Comparison of ENCODE assay signal across 18 mouse cellular contexts in the genomic region with DNA sequence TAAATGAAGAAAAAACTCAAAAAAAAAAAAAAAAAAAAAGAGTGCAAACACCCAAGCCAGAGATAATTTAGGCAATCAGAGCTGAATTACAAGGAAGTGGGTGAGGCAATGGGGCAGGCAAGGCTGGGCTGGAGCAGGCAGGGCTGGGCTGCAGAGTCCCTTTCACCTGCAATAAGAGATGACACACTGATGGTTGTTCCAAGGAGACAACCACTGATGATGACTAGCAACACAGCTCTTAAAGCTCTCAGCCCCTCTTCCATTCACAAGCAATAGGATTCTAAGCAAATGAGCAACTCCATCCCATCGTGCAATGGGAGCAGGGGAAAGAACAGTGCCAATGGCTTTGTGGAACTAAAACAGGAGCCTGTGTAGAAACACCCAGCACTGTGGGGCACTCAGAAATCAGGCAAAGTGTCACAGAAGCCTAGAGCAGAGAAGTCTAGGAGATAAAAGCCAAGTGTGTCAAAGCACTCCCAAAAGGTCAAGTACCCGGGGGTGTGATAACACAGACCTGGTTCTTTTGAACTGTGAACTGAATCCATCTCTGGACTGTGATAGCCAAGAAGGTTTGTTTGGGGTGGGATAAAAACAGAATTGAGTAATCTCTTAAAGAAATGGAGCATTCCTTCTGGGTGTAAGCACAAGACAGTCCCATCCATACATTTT. TPM values are rescaled to one million over a fixed set of nuclear protein-coding genes. Genes with fewer than 3 reads are reported as not detected.
DNase-seq lines count a peak whose midpoint lies in the region; ATAC-seq and TF ChIP-seq lines count a peak whose summit lies in the region.
"Had no signal": no experiment of that assay in that cellular context is flagged by ENCODE, and none has a peak within 500 bp of the region (broad histone marks: within the 10 kb centered on the region; RNA-seq: fewer than 3 reads in every experiment).

No protein-coding gene starts in this region.

- ATAC-seq in heart, embryonic 12.5 days (ENCODE audit: insufficient number of reproducible peaks, low FRiP score): no peak
- no peak for ATAC-seq in lung, postnatal 0 days
- ATAC-seq in intestine, embryonic 15.5 days: 0 out of 2 replicates have a peak, but pooled peaks have one; percentile 60
- ATAC-seq in hindbrain, embryonic 13.5 days (ENCODE audit: low FRiP score): no peak
- ATAC-seq: forebrain, embryonic 14.5 days had no signal

- H3K36me3 ChIP-seq in heart, embryonic 12.5 days: peaks cover 56% of the 10 kb centered on the region
- H3K36me3 ChIP-seq in lung, postnatal 0 days (ENCODE audit: insufficient read depth, low read length): peaks cover 9% of the 10 kb centered on the region; the same call in 1 of the 2 replicates
- peaks cover 6% of the 10 kb centered on the region for H3K36me3 ChIP-seq in intestine, embryonic 15.5 days
- H3K36me3 ChIP-seq in small intestine, adult 2 months (ENCODE audit: control insufficient read depth, insufficient read depth, low read length): peaks cover 42% of the 10 kb centered on the region
- peaks cover 41% of the 10 kb centered on the region for H3K36me3 ChIP-seq in hindbrain, embryonic 13.5 days

- TF ChIP-seq CTCF in lung, postnatal 0 days (IDR thresholded peaks at IDR 0.05): no peak
- TF ChIP-seq CTCF in lung, adult 2 months (IDR thresholded peaks at IDR 0.05; ENCODE audit: insufficient read depth, low read length): no peak
- TF ChIP-seq CTCF in small intestine, adult 2 months (IDR thresholded peaks at IDR 0.05; ENCODE audit: extremely low read depth, insufficient read length, insufficient replicate concordance, low read depth, low read length): no peak

- H3K4me1 ChIP-seq in heart, embryonic 12.5 days (replicated peaks): peaks cover 13% of the 10 kb centered on the region
- peaks cover 5% of the 10 kb centered on the region; the same call in 1 of the 2 replicates for H3K4me1 ChIP-seq in lung, postnatal 0 days (ENCODE audit: insufficient read depth, low read depth, low read length)
- H3K4me1 ChIP-seq in lung, adult 2 months (ENCODE audit: control insufficient read depth, insufficient read depth, low read length): peaks cover 4% of the 10 kb centered on the region
- H3K4me1 ChIP-seq in intestine, embryonic 15.5 days (replicated peaks): peaks cover 3% of the 10 kb centered on the region; the same call in 1 of the 2 replicates
- peaks cover 19% of the 10 kb centered on the region for H3K4me1 ChIP-seq in small intestine, adult 2 months (ENCODE audit: control insufficient read depth, insufficient read depth, insufficient read length, low read length)
- peaks cover 17% of the 10 kb centered on the region for H3K4me1 ChIP-seq in hindbrain, embryonic 13.5 days (replicated peaks)
- H3K4me1 ChIP-seq: stomach, embryonic 15.5 days had no signal

- no peak overlapping the region for H3K4me3 ChIP-seq in heart, embryonic 12.5 days
- H3K4me3 ChIP-seq in lung, postnatal 0 days (ENCODE audit: low read depth, low read length): no peak overlapping the region
- H3K4me3 ChIP-seq in lung, adult 2 months (replicated peaks; ENCODE audit: extremely low read depth, low read depth, low read length): no peak overlapping the region
- H3K4me3 ChIP-seq in intestine, embryonic 15.5 days (replicated peaks): no peak overlapping the region
- H3K4me3 ChIP-seq in small intestine, adult 2 months (ENCODE audit: low read depth, low read length): no peak overlapping the region
- no peak overlapping the region for H3K4me3 ChIP-seq in hindbrain, embryonic 13.5 days
- H3K4me3 ChIP-seq: erythroblast, embryonic 14.5 days; hindbrain, embryonic 15.5 days; stomach, embryonic 15.5 days had no signal

- peak; percentile 24 to 38 for DNase-seq in heart, adult 18-20 months
- DNase-seq in lung, postnatal 0 days (ENCODE audit: low spot score): peak; percentile 44
- DNase-seq in lung, adult 2 months: no peak
- no peak for DNase-seq in right cerebral cortex, postnatal 25 days
- DNase-seq: cerebellum, adult 2 months; heart, postnatal 14 days; kidney, adult 8-10 months; retina, postnatal 1 day had no signal

- no peak overlapping the region for H3K4me2 ChIP-seq in heart, embryonic 12.5 days
- no peak overlapping the region for H3K4me2 ChIP-seq in lung, postnatal 0 days (replicated peaks; ENCODE audit: low read depth, low read length)
- no peak overlapping the region for H3K4me2 ChIP-seq in intestine, embryonic 15.5 days (replicated peaks)
- H3K4me2 ChIP-seq in hindbrain, embryonic 13.5 days: no peak overlapping the region
- H3K4me2 ChIP-seq: hindbrain, embryonic 15.5 days; midbrain, embryonic 11.5 days; stomach, embryonic 15.5 days had no signal

- 29% methylated on average over 2 of the region's 2 CpGs for WGBS in heart, embryonic 12.5 days
- 56% methylated on average over 2 of the region's 2 CpGs for WGBS in lung, postnatal 0 days
- 59% methylated on average over 2 of the region's 2 CpGs for WGBS in lung, adult 2 months
- WGBS in intestine, embryonic 15.5 days: 75% methylated on average over 2 of the region's 2 CpGs
- 33% methylated on average over 2 of the region's 2 CpGs for WGBS in small intestine, adult 2 months
- 83% methylated on average over 2 of the region's 2 CpGs for WGBS in hindbrain, embryonic 13.5 days

- no peaks in the 10 kb centered on the region for H3K27me3 ChIP-seq in heart, embryonic 12.5 days (replicated peaks)
- H3K27me3 ChIP-seq in lung, postnatal 0 days (replicated peaks; ENCODE audit: insufficient read depth, low read length): no peaks in the 10 kb centered on the region
- no peaks in the 10 kb centered on the region for H3K27me3 ChIP-seq in intestine, embryonic 15.5 days (replicated peaks)
- no peaks in the 10 kb centered on the region for H3K27me3 ChIP-seq in small intestine, adult 2 months (ENCODE audit: control insufficient read depth, insufficient read depth, low read length)
- no peaks in the 10 kb centered on the region for H3K27me3 ChIP-seq in hindbrain, embryonic 13.5 days
- H3K27me3 ChIP-seq: hindbrain, embryonic 15.5 days; stomach, embryonic 15.5 days had no signal

- TF ChIP-seq EP300 in lung, postnatal 0 days (IDR thresholded peaks at IDR 0.05): no peak

- H3K27ac ChIP-seq in heart, embryonic 12.5 days (ENCODE audit: poor library complexity, severe bottlenecking): no peak overlapping the region
- no peak overlapping the region for H3K27ac ChIP-seq in lung, postnatal 0 days (ENCODE audit: low read length)
- H3K27ac ChIP-seq in intestine, embryonic 15.5 days: no peak overlapping the region; the same call in 1 of the 2 replicates
- peak overlapping the region; percentile 76 for H3K27ac ChIP-seq in small intestine, adult 2 months (ENCODE audit: insufficient read depth, low read depth, low read length)
- no peak overlapping the region for H3K27ac ChIP-seq in hindbrain, embryonic 13.5 days
- H3K27ac ChIP-seq: hindbrain, embryonic 15.5 days; stomach, embryonic 15.5 days had no signal

- TF ChIP-seq POLR2A in lung, adult 2 months (IDR thresholded peaks at IDR 0.05; ENCODE audit: borderline replicate concordance, extremely low read depth, low read depth, low read length): no peak
- TF ChIP-seq POLR2A in small intestine, adult 2 months (IDR thresholded peaks at IDR 0.05; ENCODE audit: low read depth, low read length): no peak

- H3K9ac ChIP-seq in heart, embryonic 12.5 days: no peak overlapping the region
- H3K9ac ChIP-seq in lung, postnatal 0 days (replicated peaks; ENCODE audit: low read depth): no peak overlapping the region
- H3K9ac ChIP-seq in intestine, embryonic 15.5 days: no peak overlapping the region
- no peak overlapping the region for H3K9ac ChIP-seq in hindbrain, embryonic 13.5 days
- H3K9ac ChIP-seq: hindbrain, embryonic 15.5 days; stomach, embryonic 15.5 days had no signal

- peaks cover 4% of the 10 kb centered on the region; the same call in 1 of the 2 replicates for H3K9me3 ChIP-seq in heart, embryonic 12.5 days (replicated peaks)
- no peaks in the 10 kb centered on the region for H3K9me3 ChIP-seq in lung, postnatal 0 days (ENCODE audit: low read length)
- H3K9me3 ChIP-seq in intestine, embryonic 15.5 days: no peaks in the 10 kb centered on the region
- H3K9me3 ChIP-seq in hindbrain, embryonic 13.5 days: no peaks in the 10 kb centered on the region
- H3K9me3 ChIP-seq: hindbrain, embryonic 15.5 days; stomach, embryonic 15.5 days had no signal

RNA-seq across cellular contexts. Expression of a gene that starts 30.9 kb away (rescaled TPM):
- 10 to 100 TPM; 15.7 to 17.2 TPM for total RNA-seq in heart, adult 18-20 months (2021)
- polyA plus RNA-seq in heart, embryonic 12.5 days (2016; fragmentation: Nextera tagmentation; extraction: Ambion mirVana): 0.55 and 0.59 TPM in 2 replicates
- polyA plus RNA-seq in lung, postnatal 0 days (2015; fragmentation: Nextera tagmentation; extraction: Ambion mirVana): 2.8 and 3.3 TPM in 2 replicates
- 56.1 and 59.8 TPM in 2 replicates for polyA plus RNA-seq in lung, adult 2 months (2012; rRNA removed)
- 0.95 and 1.1 TPM in 2 replicates for polyA plus RNA-seq in intestine, embryonic 15.5 days (2015; fragmentation: Nextera tagmentation; extraction: Ambion mirVana)
- polyA plus RNA-seq in small intestine, adult 2 months (2012; rRNA removed): 26.7 and 150 TPM in 2 replicates
- polyA plus RNA-seq in hindbrain, embryonic 13.5 days (2015; fragmentation: Nextera tagmentation; extraction: Ambion mirVana): 0.13 and 0.18 TPM in 2 replicates
- total RNA-seq: common myeloid progenitor, adult 5-6 weeks had no signal

Comparison
In these comparisons a context has a peak if more than half of its experiments do, and no peak if none do; other contexts are left out.
1. DNase-seq: peak in heart, adult 18-20 months (2 of 2) and lung, postnatal 0 days (single experiment); none in lung, adult 2 months (single experiment) and right cerebral cortex, postnatal 25 days (single experiment).